Mouse (Mus musculus) left cerebral cortex, postnatal 10 days (tissue): Measurements from ENCODE around the gene Aagab. TPM values are rescaled to one million over a fixed set of nuclear protein-coding genes. Genes with fewer than 3 reads are reported as not detected.

Experiments
- DNase-seq, 2 experiments: peaks; one replicate each; pipeline ENCODE4 v3.0.0; 2021 to 2022; ENCODE audit warnings: low spot score in 2 of 2, mixed read lengths in 1 of 2; ENCODE audit errors: extremely low spot score in 1 of 2
- intact Hi-C: fragments of 180-260 bp; cut with DNase I; formaldehyde crosslinking; loops from one replicate; pipeline ENCODE4 v1.15.1; 2025
- total RNA-seq, 2 experiments: library from RNA; stranded (reverse); gene quantifications; 2 replicates each; pipeline ENCODE4 v1.2.3; 2021

Gene Aagab
- total RNA-seq, 2 experiments from 2014 or later = 47.9 to 56.2 TPM

DNA sequence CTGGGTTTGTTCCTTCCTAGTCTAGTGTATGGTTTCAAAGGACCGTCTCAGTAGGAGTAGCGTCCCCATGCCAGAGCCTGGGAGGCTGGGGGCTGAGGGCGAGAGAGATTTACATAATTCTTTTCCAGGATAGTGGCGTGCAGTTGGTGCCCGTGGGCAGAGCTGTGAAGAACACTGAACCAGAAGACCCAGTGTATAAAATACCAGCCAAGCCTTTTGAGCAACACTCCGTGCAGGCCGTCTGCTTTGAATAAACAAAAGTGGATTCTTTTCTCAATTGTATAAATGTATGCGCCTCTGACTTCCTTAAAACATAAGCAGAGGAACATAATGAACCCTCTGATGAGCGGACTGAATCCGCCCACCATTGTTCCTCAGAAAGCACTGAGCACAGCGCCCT lies 30.5 kb downstream of the Aagab start:
- DNase-seq = no peak
- intact Hi-C loops = no loop called here

DNA sequence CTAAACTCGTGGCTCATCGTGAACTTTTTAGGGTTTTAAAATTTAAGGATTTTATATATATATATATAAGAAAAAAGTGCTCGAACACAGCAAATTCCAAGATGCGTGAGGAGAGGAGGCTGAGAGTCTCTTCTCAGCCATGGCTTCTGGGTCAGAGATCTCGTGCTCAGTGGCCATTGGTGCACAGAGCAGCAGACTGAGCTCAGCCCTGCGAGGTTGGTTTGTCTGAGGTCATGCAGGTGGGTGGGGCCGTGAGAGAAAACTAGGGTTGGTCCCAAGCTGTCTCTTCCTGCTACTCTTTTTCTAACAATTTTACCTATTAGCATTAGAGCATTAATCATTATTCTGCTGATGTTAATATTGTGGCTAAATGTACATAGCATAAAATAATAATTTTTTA lies 30.9 kb downstream of the Aagab start:
- intact Hi-C loops = no loop called here
- DNase-seq = no peak

DNA sequence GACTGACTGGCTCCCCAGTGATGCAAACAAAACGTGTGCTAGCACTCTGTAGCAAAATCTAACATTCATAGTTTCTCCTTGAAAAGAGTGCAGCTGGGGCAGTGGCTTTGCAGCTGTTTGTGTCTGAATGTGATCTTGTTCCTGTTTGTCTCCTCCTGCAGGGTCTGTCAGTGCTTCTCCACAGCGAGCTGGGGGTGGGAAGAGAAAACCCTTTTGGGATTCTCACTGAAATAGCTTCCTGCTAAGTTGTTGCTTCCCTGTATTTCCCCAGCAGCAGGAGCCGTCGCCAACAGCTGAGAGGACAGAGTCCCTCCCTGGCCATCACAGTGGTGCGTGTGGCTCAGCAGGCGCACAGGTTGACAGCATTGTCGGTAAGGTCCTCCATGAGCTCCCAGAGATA lies 33.7 kb downstream of the Aagab start:
- no peak for DNase-seq
- intact Hi-C loops = no loop called here

GRCm38 (mm10) chr9:63641983-63642646 lies 39.7 kb downstream of the Aagab start:
- intact Hi-C loops = no loop called here
- DNase-seq = no peak

GRCm38 (mm10) chr9:63644011-63644410 lies 41.6 kb downstream of the Aagab start:
- intact Hi-C loops = no loop called here
- DNase-seq = no peak

- no peak for DNase-seq
- intact Hi-C loops = no loop called here
Observed at GRCm38 (mm10) chr9:63645084-63645483, 42.6 kb downstream of the Aagab start.

- no peak for DNase-seq
- intact Hi-C loops = no loop called here
Observed at GRCm38 (mm10) chr9:63647581-63648519, 45.4 kb downstream of the Aagab start.

- intact Hi-C loops = no loop called here
Observed at GRCm38 (mm10) chr9:63648520-63648918, 46.1 kb downstream of the Aagab start.

GRCm38 (mm10) chr9:63649841-63650545 lies 47.5 kb downstream of the Aagab start:
- intact Hi-C loops = loop anchor here (5.0 kb wide), 1 partner anchor 187 kb away; no protein-coding TSS in a partner anchor
- no peak for DNase-seq

More at GRCm38 (mm10) chr9:63648520-63648918, 46.1 kb downstream of the Aagab start:
- no peak for DNase-seq

- no peak for DNase-seq
- intact Hi-C loops = loop anchor here (5.0 kb wide), 1 partner anchor 186 kb away; no protein-coding TSS in a partner anchor
Observed at GRCm38 (mm10) chr9:63650905-63651304, 48.4 kb downstream of the Aagab start.

DNA sequence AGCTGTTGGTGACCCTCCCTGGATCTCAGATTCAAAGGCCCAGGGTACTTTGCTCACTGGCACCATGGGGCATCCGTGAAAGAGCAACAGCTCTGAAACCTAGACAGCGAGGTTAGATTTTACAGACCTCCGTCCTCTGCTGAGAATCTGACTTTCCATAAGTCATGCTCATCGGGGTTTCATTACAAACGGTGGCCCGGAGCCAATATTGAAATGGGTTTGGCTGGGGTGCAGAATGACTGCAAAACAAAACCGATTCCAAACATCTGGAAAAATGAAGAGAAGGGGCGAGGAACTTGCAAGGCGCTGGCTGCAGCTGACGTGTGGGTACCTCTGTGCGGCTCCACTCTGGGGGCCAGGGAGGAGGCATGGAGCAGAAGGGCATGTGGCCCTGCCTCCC lies 49.1 kb downstream of the Aagab start:
- intact Hi-C loops = loop anchor here (5.0 kb wide), 1 partner anchor 186 kb away; no protein-coding TSS in a partner anchor
- no peak for DNase-seq

DNA sequence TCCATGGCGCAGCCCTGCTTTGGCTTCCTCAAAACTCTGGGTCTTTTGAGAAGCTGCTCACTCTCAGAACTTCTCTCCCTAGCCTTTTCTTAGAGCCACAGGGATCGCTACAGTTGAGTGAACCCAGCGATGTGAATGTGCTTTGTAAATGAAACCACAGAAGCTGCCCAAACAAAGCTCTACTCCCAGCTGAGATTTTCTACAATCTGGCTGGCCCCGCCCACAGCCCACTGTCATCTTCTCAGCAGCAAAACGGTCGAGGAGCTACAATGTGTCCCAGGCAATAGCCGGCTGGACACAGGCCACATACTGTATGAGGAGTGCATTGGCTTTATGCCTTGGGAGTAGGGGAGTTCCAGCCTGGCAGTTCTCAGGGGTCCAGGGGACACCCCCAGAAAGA lies 51.2 kb downstream of the Aagab start:
- intact Hi-C loops = loop anchor here (5.0 kb wide), 1 partner anchor 184 kb away; no protein-coding TSS in a partner anchor
- DNase-seq = peak in 1 of 2 experiments; percentile 70

DNA sequence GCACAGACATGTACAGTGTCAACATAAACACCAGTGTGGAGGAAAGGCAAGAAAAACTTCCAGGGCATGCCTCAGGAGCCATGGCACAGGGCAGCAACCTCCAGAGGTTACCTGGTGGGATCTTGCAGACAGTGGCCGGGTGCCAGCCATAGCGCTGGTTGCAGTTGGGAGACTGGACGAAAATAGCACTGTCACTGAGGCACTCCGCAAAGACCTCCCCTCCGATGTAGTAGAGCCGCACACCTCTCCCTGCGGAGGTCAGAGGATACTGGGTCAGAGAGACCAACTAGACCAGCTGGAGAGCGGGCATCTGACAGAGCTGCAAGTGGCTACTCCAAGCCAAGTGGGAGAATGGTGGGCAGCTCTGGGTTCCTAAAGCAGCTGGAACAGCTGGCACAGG lies 52.1 kb downstream of the Aagab start:
- intact Hi-C loops = loop anchor here (5.0 kb wide), 1 partner anchor 183 kb away; no protein-coding TSS in a partner anchor
- DNase-seq = no peak

DNA sequence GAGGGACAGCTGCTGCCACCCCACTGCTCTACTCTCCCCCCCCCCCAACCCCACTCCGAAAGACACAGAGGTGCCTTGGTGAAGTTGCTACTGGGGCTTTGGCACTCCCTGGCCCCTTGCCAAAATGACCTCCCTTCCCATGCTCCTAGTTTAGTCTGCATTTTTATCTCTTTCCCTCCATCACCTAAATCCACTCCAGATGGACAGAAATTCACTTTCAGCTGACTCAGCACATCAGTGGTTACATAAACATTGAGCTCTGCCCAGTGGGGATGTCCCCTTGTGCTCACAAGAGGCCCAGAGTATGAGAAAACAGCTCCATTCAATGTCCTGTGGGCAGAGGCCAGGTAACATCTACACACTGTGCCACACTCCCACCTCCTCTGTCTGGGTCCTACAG lies 52.6 kb downstream of the Aagab start:
- intact Hi-C loops = no loop called here
- no peak for DNase-seq

DNA sequence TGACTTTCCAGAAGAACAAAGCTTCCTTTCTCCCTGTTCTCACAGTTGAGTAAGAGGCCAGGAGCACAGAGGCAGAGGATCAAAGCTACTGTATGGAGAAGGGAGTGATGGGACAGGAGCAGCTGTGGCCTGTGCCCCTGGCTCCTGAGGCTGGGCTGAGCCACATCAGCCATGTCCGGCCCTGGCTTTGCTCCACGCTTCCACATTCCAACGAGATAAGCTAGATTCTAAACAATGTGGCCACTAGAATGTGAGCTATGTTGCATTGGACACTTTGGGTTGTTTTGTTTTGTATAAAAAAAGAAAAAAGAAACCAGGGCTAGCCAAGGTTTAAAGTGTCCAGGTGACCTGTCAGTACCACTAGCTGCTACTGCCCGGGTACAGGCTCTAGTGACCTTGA lies 54.7 kb downstream of the Aagab start:
- DNase-seq = no peak
- intact Hi-C loops = no loop called here

GRCm38 (mm10) chr9:63658436-63658835 lies 56.0 kb downstream of the Aagab start:
- DNase-seq = no peak
- intact Hi-C loops = no loop called here

- DNase-seq = no peak
- intact Hi-C loops = no loop called here
Observed at GRCm38 (mm10) chr9:63658970-63659371, 56.5 kb downstream of the Aagab start.

DNA sequence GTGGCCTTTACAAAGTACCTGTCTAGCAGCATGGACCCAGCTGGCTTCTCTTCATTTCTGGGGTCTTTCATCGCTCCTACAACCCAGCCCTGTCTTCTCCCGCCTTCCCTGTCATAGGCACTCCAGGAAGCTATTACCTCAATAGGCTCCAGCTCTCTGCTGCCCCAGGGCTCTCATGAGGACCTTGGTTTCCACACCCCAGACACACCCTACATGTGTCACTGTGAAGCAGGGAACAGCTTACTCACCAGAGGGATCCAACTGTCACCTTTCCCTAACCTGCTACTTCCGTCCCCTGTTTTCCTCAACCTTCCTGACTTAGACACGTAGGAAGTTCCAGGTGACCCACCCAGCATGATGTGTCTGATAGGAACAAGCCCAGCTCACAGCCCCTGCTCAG lies 57.6 kb downstream of the Aagab start:
- intact Hi-C loops = no loop called here
- no peak for DNase-seq

DNA sequence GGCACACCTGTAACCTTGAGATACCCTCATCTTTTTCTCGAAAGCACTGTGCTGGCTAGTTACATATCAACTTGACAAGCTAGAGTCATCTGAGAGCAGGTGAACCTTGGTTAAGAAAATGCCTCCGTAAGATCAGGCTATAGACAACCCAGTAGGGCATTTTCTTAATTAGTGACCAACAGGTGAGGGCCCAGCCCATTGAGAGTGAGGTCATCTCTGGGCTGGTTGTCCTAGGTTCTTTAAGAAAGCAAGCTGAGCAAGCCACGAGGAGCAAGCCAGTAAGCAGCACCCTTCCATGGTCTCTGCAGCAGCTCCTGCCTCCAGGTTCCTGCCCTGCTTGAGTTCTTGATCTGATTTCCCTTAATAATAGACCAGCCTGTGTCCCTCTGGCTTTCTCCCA lies 58.2 kb downstream of the Aagab start:
- intact Hi-C loops = no loop called here

More for the DNA sequence above, 58.2 kb downstream of the Aagab start:
- DNase-seq = no peak
